Mouse (Mus musculus) neural tube, embryonic 12.5 days (tissue): ENCODE measurements at regions not wholly inside any gene's neighbourhood (a gene's known extent, or its start where the extent isn't known, plus 50 kb on each side); places are given as distances from the start of the nearest gene placed in this dataset.
A peak's percentile ranks its signal among the peaks of the same experiment; 100 is the strongest.

ENCODE experiments used
- ATAC-seq: fragments of 200-750 bp; cut with Nextera tagmentation; 2 replicates; pipeline ENCODE4 v1.8.0; 2017; ENCODE audit warnings: low read depth, mild to moderate bottlenecking, moderate TSS enrichment, moderate library complexity; ENCODE audit not compliant: low FRiP score
- H3K27ac ChIP-seq: fragments of 300-500 bp; sonication (generic); 2 replicates; pipeline ENCODE4 v1.5.1; 2016
- H3K27me3 ChIP-seq: fragments of 300-500 bp; sonication (generic); replicated peaks from 2 replicates; pipeline ENCODE4 v1.6.1; 2016; ENCODE audit warnings: mild to moderate bottlenecking
- H3K36me3 ChIP-seq: fragments of 300-500 bp; sonication (generic); 2 replicates; pipeline ENCODE4 v1.6.1; 2016; ENCODE audit warnings: mild to moderate bottlenecking
- H3K4me1 ChIP-seq: fragments of 300-500 bp; sonication (generic); 2 replicates; pipeline ENCODE4 v1.6.1; 2016
- H3K4me2 ChIP-seq: fragments of 300-500 bp; sonication (generic); replicated peaks from 2 replicates; pipeline ENCODE4 v1.6.1; 2016; ENCODE audit warnings: mild to moderate bottlenecking
- H3K4me3 ChIP-seq: fragments of 300-500 bp; sonication (generic); 2 replicates; pipeline ENCODE4 v1.5.1; 2016
- H3K9ac ChIP-seq: fragments of 300-500 bp; sonication (generic); 2 replicates; pipeline ENCODE4 v1.6.1; 2016; ENCODE audit warnings: mild to moderate bottlenecking
- H3K9me3 ChIP-seq: fragments of 300-500 bp; sonication (generic); 2 replicates; pipeline ENCODE4 v1.6.1; 2016; ENCODE audit warnings: mild to moderate bottlenecking
- WGBS: fragments of 180-500 bp; shearing (Covaris S2); methylation state at CpG from one replicate; pipeline ENCODE4 v1.1.7; 2016; 5-methylcytosine and 5-hydroxymethylcytosine counted together

DNA sequence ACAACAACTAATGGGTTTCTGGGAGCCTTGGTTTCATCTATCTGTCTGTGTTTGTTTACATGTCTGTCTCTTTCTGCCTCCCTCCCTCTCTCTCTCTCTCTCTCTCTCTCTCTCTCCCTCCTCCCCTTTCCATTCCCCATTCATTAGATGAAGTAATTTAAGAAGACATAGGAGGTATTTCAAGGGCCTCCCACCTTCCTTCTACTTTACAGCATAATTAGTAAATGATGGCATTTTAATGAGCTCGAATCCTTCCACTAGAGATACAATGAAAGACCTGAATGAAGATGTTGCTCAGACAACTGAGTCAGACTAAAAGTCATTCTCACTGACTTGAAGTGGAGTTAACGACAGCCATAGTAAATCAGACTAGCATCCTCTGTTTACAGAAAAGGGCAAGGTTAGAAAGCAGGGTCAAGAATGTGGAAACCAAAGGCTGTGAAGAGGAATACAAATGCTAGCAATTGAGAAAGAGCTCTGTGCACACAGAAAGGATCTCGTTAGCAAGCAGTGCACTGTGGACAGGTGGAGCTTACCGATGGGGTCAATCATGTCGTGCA, 111.1 kb upstream of the Ccn2 start:
- Histone ChIP-seq H3K4me1 (no peaks in the 10 kb centered on the region), H3K27ac (no peak overlapping the region), H3K9me3 (no peaks in the 10 kb centered on the region), H3K4me3 (no peak overlapping the region), H3K36me3 (no peaks in the 10 kb centered on the region), H3K9ac (no peak overlapping the region), H3K4me2 (no peak overlapping the region), H3K27me3 (no peaks in the 10 kb centered on the region)
- 0 out of 2 replicates have a peak, but pooled peaks have one; percentile 41 for ATAC-seq
- 21% methylated on average over 5 of the region's 5 CpGs for WGBS

DNA sequence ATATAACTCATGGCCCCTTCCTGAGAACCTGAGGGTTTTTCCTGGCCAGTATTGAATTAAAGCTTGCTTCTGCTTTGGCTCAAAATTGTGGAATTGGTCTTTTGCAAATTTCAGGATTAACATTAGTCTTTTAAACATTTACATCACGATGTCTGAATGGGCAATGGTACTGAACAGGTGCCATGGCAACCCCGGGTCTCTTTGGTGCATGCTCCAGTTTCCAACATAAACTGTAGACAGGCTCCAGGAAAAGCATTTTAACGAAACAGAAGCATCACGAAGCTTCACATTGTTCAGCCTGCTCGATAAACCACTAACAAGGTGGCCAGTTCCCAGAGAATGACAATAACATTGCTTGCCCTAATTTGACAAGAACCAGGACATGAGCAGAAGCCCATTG, 109.8 kb upstream of the Ccn2 start:
- H3K4me1 ChIP-seq = no peaks in the 10 kb centered on the region
- no peak overlapping the region for H3K4me2 ChIP-seq
- H3K27me3 ChIP-seq = no peaks in the 10 kb centered on the region
- no peak for ATAC-seq
- no peaks in the 10 kb centered on the region for H3K9me3 ChIP-seq
- H3K9ac ChIP-seq = no peak overlapping the region
- no peak overlapping the region for H3K27ac ChIP-seq
- no peaks in the 10 kb centered on the region for H3K36me3 ChIP-seq
- H3K4me3 ChIP-seq = no peak overlapping the region
- WGBS = 77% methylated on average over 5 of the region's 5 CpGs

DNA sequence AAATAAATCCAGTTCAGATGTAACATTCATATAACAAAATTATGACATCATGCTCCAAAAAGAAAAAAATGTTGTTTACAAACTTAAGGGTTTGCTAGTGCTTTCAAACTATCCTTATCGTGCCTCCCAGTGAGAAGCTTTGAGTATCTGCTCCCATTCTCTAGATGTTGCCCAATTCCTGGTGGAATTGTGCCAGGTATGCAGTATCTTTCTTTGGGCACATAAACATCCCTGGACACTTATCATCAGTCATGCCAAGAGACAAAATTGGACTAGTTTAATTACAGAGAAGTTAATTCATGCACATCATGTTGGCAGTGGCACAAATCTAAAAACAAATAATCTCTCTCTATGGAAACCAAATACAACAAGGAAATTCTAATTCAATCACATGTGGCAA, 109.0 kb upstream of the Ccn2 start:
- WGBS = 86% methylated on average over 1 of the region's 1 CpGs
- no peak for ATAC-seq
- no peaks in the 10 kb centered on the region for H3K27me3 ChIP-seq
- no peaks in the 10 kb centered on the region for H3K36me3 ChIP-seq
- no peak overlapping the region for H3K9ac ChIP-seq
- no peak overlapping the region for H3K4me2 ChIP-seq
- H3K4me1 ChIP-seq = no peaks in the 10 kb centered on the region
- no peak overlapping the region for H3K4me3 ChIP-seq
- H3K27ac ChIP-seq = no peak overlapping the region
- H3K9me3 ChIP-seq = no peaks in the 10 kb centered on the region

DNA sequence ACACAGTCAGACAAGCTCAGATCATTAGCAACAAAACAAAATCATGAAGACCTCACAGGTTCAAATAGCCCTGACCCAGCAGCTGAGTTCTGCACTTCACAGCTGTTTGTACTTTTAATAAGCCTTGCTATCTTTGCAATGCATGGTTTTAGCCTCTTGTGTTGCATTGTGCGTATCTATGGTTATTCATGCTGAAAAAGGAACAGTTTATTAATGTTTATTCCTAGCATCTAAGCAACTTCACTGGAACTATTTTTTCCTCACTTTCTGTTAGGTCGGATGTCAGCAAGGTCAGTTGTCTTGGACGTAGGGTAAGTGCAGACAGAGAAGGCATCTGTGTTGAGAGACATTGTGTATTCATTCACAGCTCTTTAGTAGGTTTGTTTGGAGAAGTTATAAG, 107.3 kb upstream of the Ccn2 start:
- ATAC-seq = no peak
- Histone ChIP-seq H3K27me3 (no peaks in the 10 kb centered on the region), H3K4me3 (no peak overlapping the region), H3K9me3 (no peaks in the 10 kb centered on the region), H3K4me2 (no peak overlapping the region), H3K27ac (no peak overlapping the region), H3K4me1 (no peaks in the 10 kb centered on the region), H3K9ac (no peak overlapping the region), H3K36me3 (no peaks in the 10 kb centered on the region)
- 84% methylated on average over 3 of the region's 3 CpGs for WGBS

DNA sequence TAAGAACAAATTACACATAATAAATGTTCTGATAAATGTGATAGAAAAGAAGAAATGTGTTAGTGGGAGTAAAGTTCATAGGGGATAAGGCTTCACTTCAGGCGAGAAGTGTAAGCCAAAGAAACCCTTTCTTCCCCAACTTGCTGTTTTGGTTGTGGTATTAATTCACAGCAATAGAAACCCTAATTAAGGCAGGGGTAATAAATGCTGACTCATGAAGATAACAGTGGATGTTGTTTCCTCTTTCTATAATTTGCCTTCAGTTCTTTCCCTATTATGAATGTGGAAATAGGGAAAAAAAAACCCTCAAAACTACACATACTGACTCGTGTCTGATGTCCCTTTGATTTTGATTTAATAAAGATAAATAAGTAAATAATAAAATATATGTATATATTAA, 104.8 kb upstream of the Ccn2 start:
- Histone ChIP-seq H3K27me3 (no peaks in the 10 kb centered on the region), H3K9me3 (no peaks in the 10 kb centered on the region), H3K4me3 (no peak overlapping the region), H3K36me3 (no peaks in the 10 kb centered on the region), H3K27ac (no peak overlapping the region), H3K4me1 (no peaks in the 10 kb centered on the region), H3K4me2 (no peak overlapping the region), H3K9ac (no peak overlapping the region)
- 89% methylated on average over 2 of the region's 2 CpGs for WGBS
- ATAC-seq = no peak

DNA sequence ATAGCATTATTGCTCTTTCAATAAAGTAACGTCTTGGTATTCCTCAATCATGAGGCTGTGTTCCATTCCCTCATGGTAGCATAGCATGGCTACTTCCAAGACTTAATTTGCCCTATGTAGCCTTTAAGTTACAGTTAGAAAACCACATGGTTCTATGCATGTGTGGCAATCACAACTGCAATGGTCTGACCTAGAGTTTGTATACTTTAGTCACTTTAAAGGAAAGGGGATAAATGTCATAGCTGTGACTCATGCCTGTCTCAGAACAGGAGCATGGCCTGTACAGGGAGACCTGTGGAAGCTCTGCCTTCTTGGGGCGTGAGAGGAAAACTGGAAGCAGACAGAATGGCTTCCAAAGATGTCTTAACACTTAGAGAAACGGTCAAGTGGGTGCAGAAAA, 103.4 kb upstream of the Ccn2 start:
- no peaks in the 10 kb centered on the region for H3K36me3 ChIP-seq
- no peak overlapping the region for H3K9ac ChIP-seq
- H3K27ac ChIP-seq = no peak overlapping the region
- no peak for ATAC-seq
- H3K9me3 ChIP-seq = no peaks in the 10 kb centered on the region
- H3K4me3 ChIP-seq = no peak overlapping the region
- no peaks in the 10 kb centered on the region for H3K27me3 ChIP-seq
- WGBS = 82% methylated on average over 3 of the region's 3 CpGs
- no peak overlapping the region for H3K4me2 ChIP-seq
- H3K4me1 ChIP-seq = no peaks in the 10 kb centered on the region

DNA sequence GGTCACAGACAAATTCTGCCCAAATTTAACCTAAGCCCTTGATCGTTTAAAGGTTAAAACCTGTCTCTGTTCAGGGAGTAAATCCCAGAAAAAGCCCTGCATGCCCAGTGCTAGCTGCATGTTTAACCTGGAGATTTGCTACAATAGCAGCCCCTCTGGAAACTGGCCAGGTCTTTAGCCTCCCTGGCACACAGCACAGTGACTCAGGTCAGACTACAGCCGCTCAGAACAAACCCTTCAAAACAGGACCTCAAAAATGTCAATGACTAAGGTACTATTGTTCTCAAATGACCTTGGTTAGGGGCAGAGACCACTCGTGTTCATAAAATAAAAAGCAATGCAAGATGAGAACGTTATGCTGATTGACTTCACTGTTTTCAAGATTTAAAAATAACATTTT, 101.8 kb upstream of the Ccn2 start:
- Histone ChIP-seq H3K27ac (no peak overlapping the region), H3K27me3 (no peaks in the 10 kb centered on the region), H3K9ac (no peak overlapping the region), H3K36me3 (no peaks in the 10 kb centered on the region), H3K4me1 (no peaks in the 10 kb centered on the region), H3K4me2 (no peak overlapping the region), H3K4me3 (no peak overlapping the region), H3K9me3 (no peaks in the 10 kb centered on the region)
- no peak for ATAC-seq
- 78% methylated on average over 4 of the region's 4 CpGs for WGBS

DNA sequence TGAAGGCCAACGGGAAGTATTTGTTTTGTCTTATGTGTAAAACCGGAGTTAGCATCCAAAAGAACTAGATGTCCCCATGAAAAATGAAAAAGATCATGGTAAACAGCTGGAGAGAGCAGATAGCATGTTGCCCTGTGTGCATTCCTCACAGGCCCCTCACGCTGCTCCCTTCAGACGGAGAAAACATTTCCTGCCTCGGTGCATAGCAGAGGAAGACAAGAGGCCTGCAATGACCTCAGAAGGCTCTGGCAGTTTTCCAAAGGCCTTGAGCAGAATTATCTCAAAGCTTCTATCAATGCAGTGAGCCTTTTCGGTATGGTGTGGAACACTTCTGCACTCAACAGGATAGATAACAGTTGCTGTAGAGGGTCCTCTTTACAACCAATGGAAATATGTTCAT, 101.3 kb upstream of the Ccn2 start:
- Histone ChIP-seq H3K4me1 (no peaks in the 10 kb centered on the region), H3K9ac (no peak overlapping the region), H3K4me2 (no peak overlapping the region), H3K27me3 (no peaks in the 10 kb centered on the region), H3K9me3 (no peaks in the 10 kb centered on the region), H3K36me3 (no peaks in the 10 kb centered on the region), H3K4me3 (no peak overlapping the region), H3K27ac (no peak overlapping the region)
- no peak for ATAC-seq
- 66% methylated on average over 6 of the region's 6 CpGs for WGBS

DNA sequence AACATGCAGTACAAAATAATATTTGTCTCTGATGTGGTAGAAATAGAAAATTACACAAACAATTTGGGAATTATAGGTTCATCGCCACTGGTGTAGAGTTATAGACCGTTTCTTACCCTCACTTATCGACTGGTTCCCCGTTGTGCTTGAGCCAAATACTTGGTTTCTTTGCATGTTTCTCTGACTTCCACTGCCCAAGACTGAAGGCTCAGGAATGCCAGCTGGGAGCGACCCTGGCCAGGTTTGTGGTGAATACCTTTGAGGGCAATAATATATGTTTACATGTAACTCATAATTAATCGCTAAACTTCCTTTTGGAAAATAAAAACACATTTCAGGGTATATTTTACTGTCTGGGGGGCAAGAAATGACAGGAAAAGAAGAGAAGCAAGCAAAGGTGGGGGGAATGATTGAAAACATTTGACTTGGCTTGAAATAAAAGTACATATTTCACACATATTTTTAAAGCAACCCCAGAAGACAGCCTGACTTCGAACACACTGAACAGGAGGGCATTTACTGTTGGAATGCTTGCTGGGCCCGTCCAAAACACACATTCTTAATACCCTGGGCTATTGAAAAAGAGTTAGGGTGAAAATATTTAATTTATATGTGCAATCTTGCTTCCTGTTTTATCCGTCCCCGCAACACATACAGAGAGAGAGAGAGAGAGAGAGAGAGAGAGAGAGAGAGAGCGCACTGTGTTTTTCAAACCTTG, 75.3 kb upstream of the Ccn2 start:
- Histone ChIP-seq H3K27ac (no peak overlapping the region), H3K4me2 (no peak overlapping the region), H3K36me3 (no peaks in the 10 kb centered on the region), H3K9me3 (no peaks in the 10 kb centered on the region), H3K4me3 (no peak overlapping the region), H3K4me1 (no peaks in the 10 kb centered on the region), H3K27me3 (no peaks in the 10 kb centered on the region), H3K9ac (no peak overlapping the region)
- no peak for ATAC-seq
- WGBS = 88% methylated on average over 11 of the region's 11 CpGs

DNA sequence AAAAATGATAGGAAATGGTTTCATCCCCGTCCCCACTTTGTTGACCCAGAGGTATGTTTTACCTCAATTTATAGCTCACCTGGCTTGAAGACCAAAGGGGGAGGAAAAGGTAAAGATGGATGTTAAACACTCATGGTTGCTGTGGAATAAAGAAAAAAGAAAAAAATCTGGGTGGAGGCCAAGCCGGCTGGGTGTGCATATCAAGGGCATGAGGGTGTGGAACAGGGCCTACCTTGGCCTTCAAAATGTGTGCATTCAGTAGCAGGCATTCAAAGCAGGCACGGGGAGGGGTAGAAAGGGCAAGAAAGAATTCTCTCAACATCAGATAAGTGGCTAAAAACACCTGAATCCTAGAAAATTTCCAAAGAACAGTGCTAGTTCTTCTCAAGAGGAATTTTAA, 74.7 kb upstream of the Ccn2 start:
- no peaks in the 10 kb centered on the region for H3K27me3 ChIP-seq
- no peak overlapping the region for H3K4me2 ChIP-seq
- H3K4me3 ChIP-seq = no peak overlapping the region
- H3K27ac ChIP-seq = no peak overlapping the region
- no peaks in the 10 kb centered on the region for H3K36me3 ChIP-seq
- 85% methylated on average over 3 of the region's 3 CpGs for WGBS
- H3K4me1 ChIP-seq = no peaks in the 10 kb centered on the region
- H3K9ac ChIP-seq = no peak overlapping the region
- H3K9me3 ChIP-seq = no peaks in the 10 kb centered on the region
- ATAC-seq = no peak

DNA sequence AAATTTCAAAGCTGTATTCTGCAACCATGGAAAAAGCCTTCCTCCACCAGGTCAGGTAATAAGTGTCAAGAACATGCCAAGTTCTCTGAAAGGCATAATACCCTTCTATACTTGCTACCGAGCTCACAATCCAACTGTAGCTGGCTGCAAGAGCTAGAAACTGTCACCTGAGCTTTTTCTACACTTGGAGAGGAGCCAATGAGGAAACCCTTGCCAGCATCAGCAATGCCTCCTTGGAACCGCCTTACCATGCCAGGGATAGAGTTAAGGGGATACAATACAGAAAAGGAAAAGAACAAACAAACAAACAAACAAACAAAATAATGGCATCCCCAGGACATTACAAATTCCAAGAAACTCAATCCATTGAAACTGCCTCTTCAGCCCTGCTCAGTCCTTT, 62.5 kb upstream of the Ccn2 start:
- H3K9me3 ChIP-seq = no peaks in the 10 kb centered on the region

DNA sequence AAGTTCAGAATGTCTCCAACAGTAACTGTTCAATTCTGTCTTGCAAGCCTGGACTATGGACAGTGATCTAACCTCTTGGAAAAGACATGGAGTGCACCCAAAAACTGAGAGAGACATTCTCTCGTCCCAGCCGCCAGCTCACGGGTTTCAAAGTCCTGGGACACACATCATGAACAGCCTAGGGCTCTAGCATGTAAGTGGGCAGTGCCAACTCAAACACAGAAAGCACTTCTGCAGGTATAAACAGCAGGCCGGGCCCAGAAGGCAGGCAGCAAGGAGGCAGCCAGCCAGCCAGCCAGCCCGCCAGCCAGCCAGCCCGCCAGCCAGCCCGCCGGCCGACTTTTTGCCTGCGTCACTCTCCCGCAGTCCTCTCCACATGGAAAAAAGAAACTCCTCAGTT, 60.3 kb upstream of the Ccn2 start:
- Histone ChIP-seq H3K4me1 (no peaks in the 10 kb centered on the region), H3K9me3 (no peaks in the 10 kb centered on the region), H3K27ac (no peak overlapping the region), H3K4me2 (no peak overlapping the region), H3K4me3 (no peak overlapping the region), H3K36me3 (no peaks in the 10 kb centered on the region), H3K9ac (no peak overlapping the region), H3K27me3 (no peaks in the 10 kb centered on the region)
- 93% methylated on average over 11 of the region's 11 CpGs for WGBS
- no peak for ATAC-seq

More for the DNA sequence above, 62.5 kb upstream of the Ccn2 start:
- H3K27ac ChIP-seq = no peak overlapping the region
- WGBS = 91% methylated on average over 2 of the region's 2 CpGs
- H3K4me2 ChIP-seq = no peak overlapping the region
- H3K27me3 ChIP-seq = no peaks in the 10 kb centered on the region
- H3K36me3 ChIP-seq = no peaks in the 10 kb centered on the region
- no peaks in the 10 kb centered on the region for H3K4me1 ChIP-seq
- H3K4me3 ChIP-seq = no peak overlapping the region
- ATAC-seq = no peak
- no peak overlapping the region for H3K9ac ChIP-seq

DNA sequence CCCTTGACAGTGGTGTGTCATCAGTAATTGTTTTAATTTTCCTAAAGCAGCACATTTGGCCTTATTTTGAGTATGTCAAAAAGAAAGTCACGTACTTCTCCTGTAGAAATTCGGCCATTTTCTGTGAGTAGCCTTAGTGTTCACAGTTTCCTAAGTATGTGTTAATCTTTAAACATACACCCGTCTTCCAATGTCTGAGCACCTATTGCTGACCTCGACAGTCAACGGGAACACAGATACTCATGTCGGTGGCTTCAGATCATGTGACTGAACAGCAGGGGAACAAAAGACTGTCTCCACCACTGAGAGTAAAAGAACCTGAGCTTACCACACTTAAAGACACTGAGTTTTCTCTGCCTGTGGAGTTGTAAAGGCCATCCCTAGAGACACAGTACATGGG, 59.8 kb upstream of the Ccn2 start:
- Histone ChIP-seq H3K27ac (no peak overlapping the region), H3K9me3 (no peaks in the 10 kb centered on the region), H3K4me2 (no peak overlapping the region), H3K4me1 (no peaks in the 10 kb centered on the region), H3K36me3 (no peaks in the 10 kb centered on the region), H3K27me3 (no peaks in the 10 kb centered on the region), H3K9ac (no peak overlapping the region), H3K4me3 (no peak overlapping the region)
- 90% methylated on average over 6 of the region's 6 CpGs for WGBS
- ATAC-seq = no peak
